In genomic region chr5:75257067-75257466, GRCm38 (mm10) we compare ENCODE assay signal across 12 mouse cellular contexts.
"Had no signal": no experiment of that assay in that cellular context is flagged by ENCODE, and none has a peak within 500 bp of the region (broad histone marks: within the 10 kb centered on the region; RNA-seq: fewer than 3 reads in every experiment).

No protein-coding gene starts in this region.

- H3K4me1 ChIP-seq: limb, embryonic 10.5 days; liver, embryonic 15.5 days; midbrain, embryonic 10.5 days; midbrain, embryonic 15.5 days; neural tube, embryonic 12.5 days had no signal

- H3K9ac ChIP-seq: liver, embryonic 15.5 days; lung, embryonic 14.5 days; midbrain, embryonic 15.5 days; neural tube, embryonic 12.5 days had no signal

- H3K4me3 ChIP-seq: left cerebral cortex, adult 2 months; limb, embryonic 10.5 days; liver, embryonic 15.5 days; midbrain, embryonic 10.5 days; midbrain, embryonic 15.5 days; neural tube, embryonic 12.5 days had no signal

- H3K27me3 ChIP-seq: liver, embryonic 15.5 days; midbrain, embryonic 15.5 days; neural tube, embryonic 12.5 days had no signal

- H3K36me3 ChIP-seq: limb, embryonic 10.5 days; liver, embryonic 15.5 days; midbrain, embryonic 10.5 days; midbrain, embryonic 15.5 days; neural tube, embryonic 12.5 days had no signal

- DNase-seq: lung, embryonic 14.5 days; lung, postnatal 10 days; lung, postnatal 4 days; thymus, postnatal 4 days had no signal

- H3K27ac ChIP-seq: left cerebral cortex, adult 2 months; limb, embryonic 10.5 days; liver, embryonic 15.5 days; midbrain, embryonic 10.5 days; midbrain, embryonic 15.5 days; neural tube, embryonic 12.5 days; stomach, postnatal 0 days had no signal

- ATAC-seq: midbrain, embryonic 15.5 days had no signal

- H3K9me3 ChIP-seq: limb, embryonic 10.5 days; liver, embryonic 15.5 days; midbrain, embryonic 15.5 days; neural tube, embryonic 12.5 days had no signal

- H3K4me2 ChIP-seq: liver, embryonic 11.5 days; liver, embryonic 15.5 days; lung, embryonic 14.5 days; midbrain, embryonic 15.5 days; neural tube, embryonic 12.5 days had no signal
